Mouse (Mus musculus) lung, postnatal 14 days (tissue): ENCODE data around the gene Rbpms2.

Experiments
- DNase-seq: peaks from one replicate; pipeline ENCODE4 v3.0.0; 2021

Rbpms2 gene

GRCm38 (mm10) chr9:65629025-65629766, at the start of gene Rbpms2:
Gene Rbpms2, plus strand, starts transcription at chr9:65629648.
- peak; percentile 30 for DNase-seq

GRCm38 (mm10) chr9:65579781-65580371, 49.6 kb upstream of the Rbpms2 start, which contains the start of gene Plekho2:
Gene Plekho2, minus strand, starts transcription at chr9:65580040.
- DNase-seq: peak; percentile 95

- peak; percentile 91 for DNase-seq
Observed at GRCm38 (mm10) chr9:65580401-65581256, 48.8 kb upstream of the Rbpms2 start.

- DNase-seq: no peak
Observed at GRCm38 (mm10) chr9:65583045-65583444, 46.4 kb upstream of the Rbpms2 start.

DNA sequence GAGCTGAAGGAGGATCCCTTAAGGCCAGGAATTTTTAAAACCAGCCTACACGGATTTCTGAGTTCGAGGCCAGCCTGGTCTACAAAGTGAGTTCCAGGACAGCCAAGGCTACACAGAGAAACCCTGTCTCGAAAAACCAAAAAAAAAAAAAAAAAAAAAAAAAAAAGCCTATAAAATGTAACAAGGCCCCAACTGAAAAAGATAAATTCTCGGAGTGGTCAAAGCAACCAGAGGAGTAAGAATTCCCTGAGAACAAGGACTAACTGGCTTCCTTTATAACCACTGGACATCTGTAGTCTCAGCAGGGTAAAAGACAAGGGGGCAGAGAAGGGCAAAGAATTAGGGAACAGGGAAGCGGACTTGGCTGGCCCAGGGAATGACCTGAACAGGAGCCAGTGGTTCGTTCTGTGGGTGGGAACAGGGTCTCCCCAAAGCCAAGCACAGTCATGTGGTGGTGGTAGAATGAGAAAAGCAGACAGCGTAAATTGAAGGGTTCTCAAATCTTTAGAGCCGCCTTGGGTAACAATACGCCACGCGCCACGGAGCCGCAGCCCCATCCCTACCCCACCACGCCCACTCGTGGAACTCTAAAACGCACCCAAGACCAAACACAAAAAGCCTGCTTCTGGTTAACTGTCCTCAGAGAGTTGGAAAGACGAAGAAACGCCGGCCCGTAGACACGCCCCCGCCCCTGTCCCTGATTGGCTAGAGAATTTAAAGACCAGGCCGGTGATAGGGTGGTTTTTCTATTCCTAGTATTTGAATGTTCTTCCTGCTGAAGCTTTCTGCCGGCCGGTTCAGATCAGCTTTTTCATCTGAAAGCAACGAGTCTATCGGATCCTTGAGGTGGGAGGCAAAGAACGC, 42.8 kb upstream of the Rbpms2 start, which contains the start of gene Pif1:
Gene Pif1, plus strand, starts transcription at position 755 of the 864 bp plus-strand sequence.
- DNase-seq: peak; percentile 83

GRCm38 (mm10) chr9:65587270-65587572, 42.2 kb upstream of the Rbpms2 start:
- DNase-seq: no peak

GRCm38 (mm10) chr9:65587573-65588358, 41.7 kb upstream of the Rbpms2 start:
- no peak for DNase-seq

DNA sequence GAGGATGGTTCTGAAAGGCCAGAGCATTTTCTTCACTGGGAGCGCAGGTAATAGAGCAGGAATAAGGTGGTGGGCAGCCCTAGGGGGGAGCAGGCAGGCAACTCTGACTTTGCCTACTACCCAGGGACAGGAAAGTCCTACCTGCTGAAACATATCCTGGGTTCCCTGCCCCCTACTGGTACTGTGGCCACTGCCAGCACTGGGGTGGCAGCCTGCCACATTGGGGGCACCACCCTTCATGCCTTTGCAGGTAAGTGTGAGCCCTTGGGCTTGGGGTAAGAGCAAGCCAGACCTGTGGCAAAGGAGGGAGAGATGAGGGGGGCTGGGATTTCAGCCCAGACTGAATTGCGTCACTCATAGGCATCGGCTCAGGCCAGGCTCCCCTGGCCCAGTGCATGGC, 40.4 kb upstream of the Rbpms2 start:
- DNase-seq: no peak

DNA sequence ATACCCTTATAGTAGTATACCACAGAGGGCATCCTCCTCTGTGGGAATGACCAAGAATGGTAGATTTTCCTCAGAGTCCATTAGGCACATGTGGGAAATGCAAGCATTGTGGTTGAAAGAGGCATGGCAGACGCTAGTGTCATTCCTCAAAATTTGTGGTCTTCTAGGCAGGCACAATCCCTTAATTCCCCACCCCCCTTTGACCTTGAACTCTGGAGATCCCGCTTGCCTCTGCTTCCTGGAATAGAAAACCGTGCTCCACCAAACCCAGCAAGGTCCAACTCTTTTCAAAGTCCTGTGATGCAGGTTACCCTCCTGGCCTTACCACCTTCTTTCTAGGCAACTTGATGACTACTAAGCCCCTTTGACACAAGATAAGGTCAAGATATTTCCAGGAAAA, 36.7 kb upstream of the Rbpms2 start:
- no peak for DNase-seq

GRCm38 (mm10) chr9:65593596-65593995, 35.9 kb upstream of the Rbpms2 start:
- no peak for DNase-seq

GRCm38 (mm10) chr9:65598765-65599249, 30.6 kb upstream of the Rbpms2 start:
- DNase-seq: peak; percentile 68

- no peak for DNase-seq
Observed at GRCm38 (mm10) chr9:65600951-65601350, 28.5 kb upstream of the Rbpms2 start.

DNA sequence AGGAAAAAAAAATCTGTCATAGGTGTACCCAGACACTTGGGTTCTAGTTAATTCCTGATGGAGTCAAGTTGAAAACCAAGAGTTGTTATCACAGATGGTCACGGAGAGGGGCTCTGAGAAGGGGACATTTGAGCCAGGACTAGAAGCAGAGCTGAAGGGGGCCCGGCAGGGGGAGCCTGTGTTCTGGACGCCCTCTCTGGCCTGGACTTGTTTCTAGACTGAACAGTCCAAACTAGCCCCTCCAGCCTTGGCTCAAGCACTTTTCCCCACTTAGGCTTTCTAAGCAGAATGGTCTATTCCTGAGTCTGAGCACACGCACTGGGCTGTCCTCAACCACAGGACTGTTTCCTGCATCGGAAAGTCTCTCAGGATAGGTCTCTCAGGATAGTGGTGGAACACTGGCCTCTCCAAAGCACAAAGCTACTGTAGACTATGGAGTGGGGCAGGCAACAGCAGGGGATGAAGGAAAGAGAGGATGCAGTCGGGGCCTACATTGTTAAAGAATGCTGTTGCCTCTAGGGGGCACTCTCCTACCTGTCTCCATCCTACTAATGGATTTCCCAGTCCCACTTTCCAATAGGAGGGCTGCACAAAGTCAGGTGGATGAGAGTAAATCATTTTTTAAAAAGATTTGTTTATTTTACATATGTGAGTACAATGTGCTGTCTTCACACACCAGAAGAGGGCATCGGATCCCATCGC, 25.9 kb upstream of the Rbpms2 start:
- DNase-seq: peak; percentile 33

GRCm38 (mm10) chr9:65605471-65606136, 23.8 kb upstream of the Rbpms2 start:
- peak; percentile 76 for DNase-seq

- DNase-seq: no peak
Observed at GRCm38 (mm10) chr9:65606321-65607109, 22.9 kb upstream of the Rbpms2 start.

DNA sequence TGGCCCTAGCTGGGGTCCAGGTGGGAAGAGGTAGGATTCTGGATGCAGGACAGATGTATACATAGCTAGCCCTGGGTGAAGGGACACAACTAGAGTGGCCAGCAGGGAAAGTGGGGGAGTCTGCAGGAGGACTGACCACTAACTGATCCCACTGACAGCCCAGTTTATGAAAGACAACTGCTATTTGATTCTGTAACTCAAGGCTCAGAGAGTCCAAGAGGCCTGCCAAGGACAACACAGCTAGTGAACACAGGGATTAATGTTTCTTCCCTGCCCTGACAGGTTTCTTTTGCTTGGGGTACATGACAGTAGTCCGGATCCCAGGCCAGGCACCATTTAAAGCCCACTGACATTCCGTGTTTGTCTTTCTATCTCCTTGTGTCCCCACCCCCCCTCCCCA, 22.3 kb upstream of the Rbpms2 start:
- DNase-seq: no peak

GRCm38 (mm10) chr9:65611969-65612486, 17.4 kb upstream of the Rbpms2 start:
- DNase-seq: no peak

GRCm38 (mm10) chr9:65613098-65613497, 16.4 kb upstream of the Rbpms2 start:
- no peak for DNase-seq

- no peak for DNase-seq
Observed at GRCm38 (mm10) chr9:65619311-65619710, 10.1 kb upstream of the Rbpms2 start.
